Mouse (Mus musculus): ENCODE data around the gene Btbd35f28.
"Not testable (repeated sequence)": the region's sequence is repeated elsewhere in the genome, so short reads cannot be mapped to it uniquely, and the experiment has no call there.

Btbd35f28 gene

GRCm38 (mm10) chrX:4196276-4196675 is at the start of gene Btbd35f28:
Gene Btbd35f28 (plus strand): TSS chrX:4196576.
- DNase-seq (ENCODE audit: low read depth in 2 of 2, low spot score in 2 of 2): not testable (repeated sequence)
